Mouse (Mus musculus): ENCODE measurements around the gene Wdr92. TPM values are rescaled to one million over a fixed set of nuclear protein-coding genes. Genes with fewer than 3 reads are reported as not detected.

The Wdr92 gene
- polyA plus RNA-seq, 1 experiment: 44.6 TPM

GRCm38 (mm10) chr11:17248715-17249114 is 66.8 kb downstream of the Wdr92 start:
- no peaks in the 10 kb centered on the region for H3K36me3 ChIP-seq (ENCODE audit: control insufficient read depth, insufficient read depth, low read length, poor library complexity, severe bottlenecking)
- H3K9ac ChIP-seq (ENCODE audit: low read depth, poor library complexity, severe bottlenecking): no peak overlapping the region
- TF ChIP-seq CTCF (IDR thresholded peaks at IDR 0.05; ENCODE audit: low read depth, low read length) (no peak), EP300 (IDR thresholded peaks at IDR 0.05; ENCODE audit: insufficient read depth, low read depth, low read length) (no peak), POLR2A (IDR thresholded peaks at IDR 0.05; ENCODE audit: insufficient read depth, low read length) (no peak)
- no peaks in the 10 kb centered on the region for H3K9me3 ChIP-seq (replicated peaks; ENCODE audit: control insufficient read depth, insufficient read depth, low read length, poor library complexity, severe bottlenecking)
- no peaks in the 10 kb centered on the region for H3K27me3 ChIP-seq (ENCODE audit: control insufficient read depth, insufficient read depth, low read length, poor library complexity, severe bottlenecking)
- H3K4me1 ChIP-seq (ENCODE audit: control insufficient read depth, insufficient read depth, low read length): no peaks in the 10 kb centered on the region
- H3K27ac ChIP-seq (ENCODE audit: insufficient read depth, low read length): no peak overlapping the region
- H3K4me3 ChIP-seq (ENCODE audit: low read depth, low read length): no peak overlapping the region

DNA sequence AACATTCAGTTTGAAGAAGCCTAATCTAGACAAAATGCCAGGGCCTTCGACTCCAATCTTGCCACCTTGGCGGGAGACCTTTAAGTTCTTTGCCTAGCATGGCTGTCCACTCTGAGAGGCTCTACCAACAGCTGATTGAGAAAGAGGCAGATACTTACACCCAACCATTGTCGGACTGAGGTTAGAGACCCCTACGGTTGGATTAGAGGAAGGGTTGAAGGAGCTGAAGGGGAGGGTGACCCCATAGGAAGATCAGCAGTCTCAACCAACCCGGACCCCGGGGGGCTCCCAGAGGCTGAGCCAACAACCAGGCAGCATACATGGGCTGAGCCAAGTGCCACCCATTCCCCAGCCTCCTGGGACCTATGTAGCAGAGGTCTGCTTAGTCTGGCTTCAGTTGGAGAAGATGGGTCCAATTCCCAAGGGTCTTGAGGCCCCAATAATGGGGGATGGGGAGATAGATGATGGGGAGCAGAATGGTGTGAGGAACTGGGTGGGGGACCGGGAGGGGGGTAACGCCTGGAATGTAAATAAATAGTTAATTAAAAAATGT is 75.0 kb downstream of the Wdr92 start:
- no peak overlapping the region for H3K27ac ChIP-seq (ENCODE audit: insufficient read depth, low read length)
- no peaks in the 10 kb centered on the region for H3K36me3 ChIP-seq (ENCODE audit: control insufficient read depth, insufficient read depth, low read length, poor library complexity, severe bottlenecking)
- H3K4me3 ChIP-seq (ENCODE audit: low read depth, low read length): peak overlapping the region; percentile 55
- H3K9ac ChIP-seq (ENCODE audit: low read depth, poor library complexity, severe bottlenecking): peak overlapping the region; percentile 9; the same call in 1 of the 2 replicates
- no peaks in the 10 kb centered on the region for H3K27me3 ChIP-seq (ENCODE audit: control insufficient read depth, insufficient read depth, low read length, poor library complexity, severe bottlenecking)
- no peaks in the 10 kb centered on the region for H3K4me1 ChIP-seq (ENCODE audit: control insufficient read depth, insufficient read depth, low read length)
- TF ChIP-seq CTCF (IDR thresholded peaks at IDR 0.05; ENCODE audit: low read depth, low read length) (no peak), EP300 (IDR thresholded peaks at IDR 0.05; ENCODE audit: insufficient read depth, low read depth, low read length) (no peak), POLR2A (IDR thresholded peaks at IDR 0.05; ENCODE audit: insufficient read depth, low read length) (no peak)
- no peaks in the 10 kb centered on the region for H3K9me3 ChIP-seq (replicated peaks; ENCODE audit: control insufficient read depth, insufficient read depth, low read length, poor library complexity, severe bottlenecking)

- H3K27me3 ChIP-seq (ENCODE audit: control insufficient read depth, insufficient read depth, low read length, poor library complexity, severe bottlenecking): no peaks in the 10 kb centered on the region
- TF ChIP-seq POLR2A (IDR thresholded peaks at IDR 0.05; ENCODE audit: insufficient read depth, low read length): peak; percentile 76
- no peak for TF ChIP-seq EP300 (IDR thresholded peaks at IDR 0.05; ENCODE audit: insufficient read depth, low read depth, low read length)
- H3K27ac ChIP-seq (ENCODE audit: insufficient read depth, low read length): 0 out of 2 replicates have a peak within 1 kb of the TSS, but pooled peaks have one; percentile 16
Measured at GRCm38 (mm10) chr11:17257443-17257842, 75.5 kb downstream of the Wdr92 start, which contains the start of gene C1d. Gene C1d (plus strand): TSS chr11:17257579.

GRCm38 (mm10) chr11:17257861-17258260 is 76.0 kb downstream of the Wdr92 start:
- Histone ChIP-seq H3K9me3 (replicated peaks; ENCODE audit: control insufficient read depth, insufficient read depth, low read length, poor library complexity, severe bottlenecking) (no peaks in the 10 kb centered on the region), H3K9ac (ENCODE audit: low read depth, poor library complexity, severe bottlenecking) (peak overlapping the region; percentile 67), H3K4me3 (ENCODE audit: low read depth, low read length) (peak overlapping the region; percentile 89), H3K27me3 (ENCODE audit: control insufficient read depth, insufficient read depth, low read length, poor library complexity, severe bottlenecking) (no peaks in the 10 kb centered on the region), H3K27ac (ENCODE audit: insufficient read depth, low read length) (0 out of 2 replicates have a peak overlapping the region, but pooled peaks have one; percentile 16), H3K36me3 (ENCODE audit: control insufficient read depth, insufficient read depth, low read length, poor library complexity, severe bottlenecking) (no peaks in the 10 kb centered on the region; the same call in 1 of the 2 replicates), H3K4me1 (ENCODE audit: control insufficient read depth, insufficient read depth, low read length) (no peaks in the 10 kb centered on the region)
- TF ChIP-seq POLR2A (IDR thresholded peaks at IDR 0.05; ENCODE audit: insufficient read depth, low read length) (no peak), EP300 (IDR thresholded peaks at IDR 0.05; ENCODE audit: insufficient read depth, low read depth, low read length) (no peak)

More at GRCm38 (mm10) chr11:17257443-17257842, 75.5 kb downstream of the Wdr92 start, which contains the start of gene C1d:
- Histone ChIP-seq H3K36me3 (ENCODE audit: control insufficient read depth, insufficient read depth, low read length, poor library complexity, severe bottlenecking) (no peaks in the 10 kb centered on the region), H3K9ac (ENCODE audit: low read depth, poor library complexity, severe bottlenecking) (peak within 1 kb of the TSS; percentile 67), H3K4me3 (ENCODE audit: low read depth, low read length) (peak within 1 kb of the TSS; percentile 89), H3K9me3 (replicated peaks; ENCODE audit: control insufficient read depth, insufficient read depth, low read length, poor library complexity, severe bottlenecking) (no peaks in the 10 kb centered on the region), H3K4me1 (ENCODE audit: control insufficient read depth, insufficient read depth, low read length) (no peaks in the 10 kb centered on the region)

DNA sequence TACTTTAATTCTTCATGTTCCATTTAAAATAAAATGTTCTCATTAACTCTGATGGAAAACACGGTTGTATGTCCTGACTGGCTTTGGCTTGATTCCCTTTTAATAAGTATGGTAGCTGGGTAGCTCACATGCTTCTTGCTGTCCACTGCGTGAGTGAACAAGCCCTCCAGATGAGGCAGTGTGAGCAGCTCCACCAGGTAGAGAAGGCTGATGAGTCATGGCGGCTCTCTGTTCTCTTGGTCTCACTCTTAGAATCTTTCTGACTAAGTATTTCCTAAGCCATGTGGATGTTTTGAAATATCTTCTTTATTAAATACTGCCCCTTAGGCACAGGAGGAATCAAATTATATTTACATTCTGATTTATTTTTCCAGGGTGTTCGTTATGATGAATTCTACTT is 85.3 kb downstream of the Wdr92 start:
- H3K4me3 ChIP-seq (ENCODE audit: low read depth, low read length): no peak overlapping the region
- TF ChIP-seq POLR2A (IDR thresholded peaks at IDR 0.05; ENCODE audit: insufficient read depth, low read length): no peak
- TF ChIP-seq EP300 (IDR thresholded peaks at IDR 0.05; ENCODE audit: insufficient read depth, low read depth, low read length): no peak
- no peak for TF ChIP-seq CTCF (IDR thresholded peaks at IDR 0.05; ENCODE audit: low read depth, low read length)
- no peaks in the 10 kb centered on the region for H3K9me3 ChIP-seq (replicated peaks; ENCODE audit: control insufficient read depth, insufficient read depth, low read length, poor library complexity, severe bottlenecking)
- H3K27ac ChIP-seq (ENCODE audit: insufficient read depth, low read length): no peak overlapping the region
- no peak overlapping the region for H3K9ac ChIP-seq (ENCODE audit: low read depth, poor library complexity, severe bottlenecking)
- no peaks in the 10 kb centered on the region for H3K27me3 ChIP-seq (ENCODE audit: control insufficient read depth, insufficient read depth, low read length, poor library complexity, severe bottlenecking)
- H3K36me3 ChIP-seq (ENCODE audit: control insufficient read depth, insufficient read depth, low read length, poor library complexity, severe bottlenecking): no peaks in the 10 kb centered on the region; the same call in 1 of the 2 replicates
- no peaks in the 10 kb centered on the region for H3K4me1 ChIP-seq (ENCODE audit: control insufficient read depth, insufficient read depth, low read length)

DNA sequence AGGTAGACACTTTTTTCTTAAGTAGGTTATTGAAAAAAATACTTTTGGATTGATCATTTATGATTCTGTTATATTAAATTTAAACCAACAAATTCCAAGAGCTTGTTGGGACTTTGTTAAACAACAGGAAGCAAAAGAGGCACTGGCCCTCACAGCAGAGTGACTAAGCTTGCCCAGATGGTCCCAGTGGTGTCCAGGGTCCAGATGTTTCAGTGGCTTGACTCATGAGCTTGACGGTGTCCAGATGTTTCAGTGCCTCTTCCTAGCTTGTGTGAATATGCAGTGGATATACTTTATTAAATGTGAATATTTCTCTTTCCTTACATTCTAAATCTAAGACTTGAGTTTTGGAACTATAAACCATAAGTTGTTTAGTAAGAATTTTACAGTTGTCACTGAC is 86.9 kb downstream of the Wdr92 start:
- no peak for TF ChIP-seq EP300 (IDR thresholded peaks at IDR 0.05; ENCODE audit: insufficient read depth, low read depth, low read length)
- TF ChIP-seq POLR2A (IDR thresholded peaks at IDR 0.05; ENCODE audit: insufficient read depth, low read length): no peak
- TF ChIP-seq CTCF (IDR thresholded peaks at IDR 0.05; ENCODE audit: low read depth, low read length): no peak
- Histone ChIP-seq H3K27me3 (ENCODE audit: control insufficient read depth, insufficient read depth, low read length, poor library complexity, severe bottlenecking) (no peaks in the 10 kb centered on the region), H3K4me1 (ENCODE audit: control insufficient read depth, insufficient read depth, low read length) (no peaks in the 10 kb centered on the region), H3K36me3 (ENCODE audit: control insufficient read depth, insufficient read depth, low read length, poor library complexity, severe bottlenecking) (no peaks in the 10 kb centered on the region; the same call in 1 of the 2 replicates), H3K27ac (ENCODE audit: insufficient read depth, low read length) (no peak overlapping the region), H3K4me3 (ENCODE audit: low read depth, low read length) (no peak overlapping the region), H3K9me3 (replicated peaks; ENCODE audit: control insufficient read depth, insufficient read depth, low read length, poor library complexity, severe bottlenecking) (no peaks in the 10 kb centered on the region), H3K9ac (ENCODE audit: low read depth, poor library complexity, severe bottlenecking) (no peak overlapping the region)
